Mouse (Mus musculus) bone marrow, adult 2 months (tissue): Measurements from ENCODE around the gene Ccdc71.

Experiments
- CTCF ChIP-seq: fragments of 200-500 bp; IDR thresholded peaks from 2 replicates; pipeline ENCODE4 v1.5.1; 2011; ENCODE audit warnings: low read length, control low read depth; ENCODE audit not compliant: control insufficient read depth, insufficient read depth
- POLR2A ChIP-seq: fragments of 200-500 bp; IDR thresholded peaks from 2 replicates; pipeline ENCODE4 v1.6.1; 2011; ENCODE audit warnings: low read depth, mild to moderate bottlenecking, control low read depth, low read length, borderline replicate concordance; ENCODE audit not compliant: control insufficient read depth

DNA sequence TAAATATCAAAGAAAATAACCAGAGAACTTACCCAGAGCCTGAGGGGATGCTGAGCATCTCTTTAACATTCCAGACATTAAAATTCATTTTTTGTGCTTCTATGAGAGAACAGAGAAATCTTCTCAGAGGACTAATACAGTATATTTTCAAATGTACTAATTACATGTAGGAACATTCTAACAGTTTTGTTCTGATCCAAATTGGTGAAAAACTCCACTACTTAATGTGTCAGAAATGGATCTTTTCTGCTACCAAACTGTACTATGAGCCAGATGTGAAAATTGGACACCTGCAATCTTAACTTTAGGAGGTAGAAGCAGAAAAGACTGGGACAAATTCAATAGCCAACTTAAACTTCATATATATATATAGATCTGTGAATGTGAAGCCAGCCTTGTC, 31.9 kb upstream of the Ccdc71 start, which contains the start of gene Ccdc36:
- TF ChIP-seq CTCF, result no peak
- TF ChIP-seq POLR2A, result no peak
